Mouse (Mus musculus) brain, embryonic 14.5 days (tissue): ENCODE measurements at regions not wholly inside any gene's neighbourhood (a gene's known extent, or its start where the extent isn't known, plus 50 kb on each side); places are given as distances from the start of the nearest gene placed in this dataset.

Experiments used
- CTCF ChIP-seq: fragments of 200-500 bp; IDR thresholded peaks from 2 replicates; pipeline ENCODE4 v1.5.1; 2012; ENCODE audit warnings: inconsistent platforms, mild to moderate bottlenecking, moderate library complexity, borderline replicate concordance; ENCODE audit not compliant: insufficient read depth, insufficient read length; ENCODE audit errors: extremely low read depth
- POLR2A ChIP-seq: fragments of 200-500 bp; IDR thresholded peaks from 2 replicates; pipeline ENCODE4 v1.6.1; 2012; ENCODE audit warnings: mild to moderate bottlenecking, inconsistent platforms, borderline replicate concordance; ENCODE audit not compliant: poor library complexity, insufficient read depth, insufficient read length, severe bottlenecking; ENCODE audit errors: extremely low read depth

DNA sequence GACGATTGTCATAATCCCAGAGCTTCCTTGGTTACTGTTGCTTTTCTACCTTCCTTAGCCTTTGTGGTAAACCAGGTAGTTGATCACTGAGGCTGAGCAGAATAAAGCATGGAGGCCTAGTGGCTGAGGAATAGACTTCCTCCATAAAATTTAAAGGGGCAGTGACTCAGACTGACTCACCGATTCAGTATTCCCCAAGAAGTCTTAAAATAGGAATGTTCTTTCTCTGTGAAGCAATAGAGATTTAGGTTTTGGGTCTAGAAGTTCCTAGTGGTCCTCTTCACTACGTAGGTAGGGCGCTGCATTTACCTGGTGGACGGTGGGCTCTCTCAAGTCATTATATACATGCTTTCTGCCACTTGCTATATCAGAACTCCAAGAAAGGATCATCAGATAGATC is 416.1 kb upstream of the Slc30a5 start:
- no peak for TF ChIP-seq CTCF
- no peak for TF ChIP-seq POLR2A
